Mouse (Mus musculus) mature B cell (primary cell): ENCODE results near the gene Pou2f3.

Experiments
- in situ Hi-C: fragments of 300-500 bp; cut with MboI; formaldehyde crosslinking; loops from 2 replicates; pipeline ENCODE4 v1.14.3; 2019

The Pou2f3 gene

GRCm38 (mm10) chr9:43076163-43076562 is 134.0 kb downstream of the Pou2f3 start:
- in situ Hi-C loops = no loop called here

DNA sequence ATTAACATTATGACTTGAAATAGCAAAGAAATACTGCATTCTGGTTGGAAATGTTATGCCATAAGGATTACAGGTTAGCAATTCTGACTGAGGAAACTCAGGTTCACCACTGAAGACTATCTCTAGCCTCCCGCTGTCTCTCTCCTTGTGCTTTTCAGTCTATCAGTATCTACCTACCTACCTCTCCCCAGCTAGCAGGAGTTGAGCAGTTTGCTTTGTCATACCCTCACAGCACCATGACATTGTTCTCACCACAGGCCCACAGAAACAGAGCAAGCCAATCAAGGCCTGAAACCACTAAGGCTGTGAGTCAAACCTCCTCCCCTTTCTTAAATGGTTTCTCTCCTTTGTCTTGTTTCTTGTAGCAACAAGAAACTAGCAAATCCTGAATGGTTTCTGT is 135.6 kb downstream of the Pou2f3 start:
- in situ Hi-C loops = no loop called here
